Mouse (Mus musculus) activated CD4-positive, CD25-positive, alpha-beta regulatory T cell, adult 4 months (primary cell): ENCODE results near the gene Tstd1. TPM values are rescaled to one million over a fixed set of nuclear protein-coding genes. Genes with fewer than 3 reads are reported as not detected.

Experiments used
- ATAC-seq: one replicate; pipeline ENCODE4 v1.8.0; 2017
- polyA plus RNA-seq, 2 experiments: library from polyadenylated mRNA; unstranded; fragments of 100-300 nt; shearing (Covaris generic); gene quantifications; one replicate each; pipeline ENCODE4 v1.2.1; 2017

Gene Tstd1
- polyA plus RNA-seq, 2 experiments from 2014 or later, result 5.9 to 10.0 TPM

GRCm38 (mm10) chr1:171457568-171457967 lies 38.9 kb downstream of the Tstd1 start:
- no peak for ATAC-seq

GRCm38 (mm10) chr1:171459791-171460190 lies 41.1 kb downstream of the Tstd1 start:
- no peak for ATAC-seq

GRCm38 (mm10) chr1:171460551-171461503 lies 42.2 kb downstream of the Tstd1 start:
- ATAC-seq, result no peak

- ATAC-seq, result no peak
Observed at GRCm38 (mm10) chr1:171463133-171463532, 44.5 kb downstream of the Tstd1 start.

- no peak for ATAC-seq
Observed at GRCm38 (mm10) chr1:171465749-171466412, 47.2 kb downstream of the Tstd1 start.

GRCm38 (mm10) chr1:171466565-171466964 lies 47.9 kb downstream of the Tstd1 start:
- ATAC-seq, result no peak

GRCm38 (mm10) chr1:171469678-171470077 lies 51.0 kb downstream of the Tstd1 start:
- ATAC-seq, result no peak

Other genes with a start within 250 kb of the Tstd1 start
- gene Pcp4l1, start 222.6 kb upstream of the Tstd1 start, polyA plus RNA-seq, result not detected
- under 1 TPM; 0.40 to 0.66 TPM for gene Nr1i3, start 204.9 kb upstream of the Tstd1 start, polyA plus RNA-seq
- gene Tomm40l, start 196.4 kb upstream of the Tstd1 start, polyA plus RNA-seq, result 10 to 100 TPM; 25.1 to 27.8 TPM
- not detected for gene Apoa2, start 193.8 kb upstream of the Tstd1 start, polyA plus RNA-seq
- 1 to 10 TPM; 1.7 to 4.0 TPM for gene Fcer1g, start 184.5 kb upstream of the Tstd1 start, polyA plus RNA-seq
- under 1 TPM in 1 of 2 experiments, not detected in 1; 0.09 TPM for gene Adamts4, start 168.5 kb upstream of the Tstd1 start, polyA plus RNA-seq
- gene Ndufs2, start 167.5 kb upstream of the Tstd1 start, polyA plus RNA-seq, result 100 to 1,000 TPM; 108 to 141 TPM
- 10 to 100 TPM; 33.1 to 35.7 TPM for gene B4galt3, start 148.5 kb upstream of the Tstd1 start, polyA plus RNA-seq
- 10 to 100 TPM; 53.6 to 58.0 TPM for gene Ppox, start 137.7 kb upstream of the Tstd1 start, polyA plus RNA-seq
- gene Usp21, start 130.9 kb upstream of the Tstd1 start, polyA plus RNA-seq, result 10 to 100 TPM; 11.8 to 19.8 TPM
- gene Ufc1, start 123.8 kb upstream of the Tstd1 start, polyA plus RNA-seq, result 100 to 1,000 TPM; 100 to 110 TPM
- gene Dedd, start 89.7 kb upstream of the Tstd1 start, polyA plus RNA-seq, result 10 to 100 TPM; 33.7 to 35.2 TPM
- gene Nit1, start 73.2 kb upstream of the Tstd1 start, polyA plus RNA-seq, result 10 to 100 TPM; 26.3 to 29.7 TPM
- 10 to 100 TPM; 34.7 to 60.5 TPM for gene Pfdn2, start 73.2 kb upstream of the Tstd1 start, polyA plus RNA-seq
- under 1 TPM in 1 of 2 experiments, not detected in 1; 0.48 TPM for gene Klhdc9, start 58.1 kb upstream of the Tstd1 start, polyA plus RNA-seq
- gene Nectin4, start 48.8 kb upstream of the Tstd1 start, polyA plus RNA-seq, result under 1 TPM in 1 of 2 experiments, not detected in 1; 0.09 TPM
- 10 to 100 TPM; 71.7 to 78.8 TPM for gene Arhgap30, start 29.9 kb upstream of the Tstd1 start, polyA plus RNA-seq
- 10 to 100 TPM; 41.0 to 43.1 TPM for gene Usf1, start 7.6 kb upstream of the Tstd1 start, polyA plus RNA-seq
- under 1 TPM in 1 of 2 experiments, not detected in 1; 0.18 TPM for gene F11r, start 18.7 kb downstream of the Tstd1 start, polyA plus RNA-seq
- 10 to 100 TPM in 1 of 2 experiments, 1 to 10 TPM in 1; 8.9 to 11.1 TPM for gene Alyref2, start 84.6 kb downstream of the Tstd1 start, polyA plus RNA-seq
- not detected for gene Itln1, start 116.4 kb downstream of the Tstd1 start, polyA plus RNA-seq
- gene Cd244a, start 140.3 kb downstream of the Tstd1 start, polyA plus RNA-seq, result 1 to 10 TPM; 1.0 to 1.4 TPM
- gene Ly9, start 188.5 kb downstream of the Tstd1 start, polyA plus RNA-seq, result 10 to 100 TPM; 45.6 to 82.3 TPM
- 1 to 10 TPM; 4.1 to 9.4 TPM for gene Slamf7, start 234.2 kb downstream of the Tstd1 start, polyA plus RNA-seq